In genomic region chr12:109069751-109070150, GRCm38 (mm10) we compare ENCODE assay signal across 22 mouse cellular contexts. TPM values are rescaled to one million over a fixed set of nuclear protein-coding genes. Genes with fewer than 3 reads are reported as not detected.
DNase-seq lines count a peak whose midpoint lies in the region; TF ChIP-seq lines count a peak whose summit lies in the region.
"Had no signal": no experiment of that assay in that cellular context is flagged by ENCODE, and none has a peak within 500 bp of the region (broad histone marks: within the 10 kb centered on the region; RNA-seq: fewer than 3 reads in every experiment).

No protein-coding gene starts in this region.

- TF ChIP-seq CTCF in thymus, adult 2 months (IDR thresholded peaks at IDR 0.05; ENCODE audit: borderline replicate concordance, control insufficient read depth, extremely low read depth, insufficient read depth, low read length, poor library complexity) = no peak

- no peak overlapping the region for H3K4me3 ChIP-seq in thymus, adult 2 months (ENCODE audit: control insufficient read depth, insufficient read depth, low read length)
- H3K4me3 ChIP-seq: embryonic facial prominence, embryonic 15.5 days; heart, adult 2 months; hindbrain, embryonic 12.5 days; left cerebral cortex, adult 2 months; limb, embryonic 15.5 days; midbrain, embryonic 13.5 days had no signal

- peak overlapping the region; percentile 5; the same call in 1 of the 2 replicates for H3K27ac ChIP-seq in thymus, adult 2 months (ENCODE audit: control insufficient read depth, insufficient read depth, low read length)
- H3K27ac ChIP-seq: embryonic facial prominence, embryonic 15.5 days; heart, adult 2 months; hindbrain, embryonic 12.5 days; left cerebral cortex, adult 2 months; limb, embryonic 15.5 days; liver, embryonic 14.5 days; midbrain, embryonic 13.5 days had no signal

- peaks cover 44% of the 10 kb centered on the region for H3K4me1 ChIP-seq in thymus, adult 2 months (replicated peaks; ENCODE audit: control insufficient read depth, insufficient read depth, low read length)

- H3K36me3 ChIP-seq in thymus, adult 2 months (ENCODE audit: control insufficient read depth, insufficient read depth, low read length) = no peaks in the 10 kb centered on the region
- H3K36me3 ChIP-seq: embryonic facial prominence, embryonic 15.5 days; G1E; hindbrain, embryonic 12.5 days; limb, embryonic 15.5 days; midbrain, embryonic 13.5 days had no signal

- 11% methylated on average over 2 of the region's 2 CpGs for WGBS in thymus, adult 2 months

- no peak for TF ChIP-seq POLR2A in thymus, adult 2 months (IDR thresholded peaks at IDR 0.05; ENCODE audit: control insufficient read depth, extremely low read depth, insufficient read depth, low read length, poor library complexity)

- no peaks in the 10 kb centered on the region for H3K27me3 ChIP-seq in thymus, adult 2 months (ENCODE audit: control insufficient read depth, insufficient read depth, low read length)
- H3K27me3 ChIP-seq: limb, embryonic 15.5 days had no signal

- peak; percentile 25 for DNase-seq in cerebellum, adult 9-10 months
- no peak for DNase-seq in cerebellum, adult 11 months
- DNase-seq in thymus, adult 2 months = peak; percentile 54
- DNase-seq in thymus, postnatal 0 days (ENCODE audit: low spot score) = no peak
- peak; percentile 63 for DNase-seq in thymus, postnatal 14 days
- no peak for DNase-seq in ovary, adult 18-20 months (ENCODE audit: low spot score)
- DNase-seq in urinary bladder, adult 18-20 months (ENCODE audit: low spot score in 2 of 2) = no peak
- DNase-seq: adrenal gland, adult 2 months; embryo, embryonic 11 days; heart, adult 2 months; kidney, adult 18-20 months; layer of hippocampus, adult 9-11 months; left cerebral cortex, postnatal 4 days; lung, embryonic 14.5 days; right cerebral cortex, postnatal 14 days had no signal

RNA-seq across cellular contexts. Expression of gene Begain, which starts 1.7 kb away (rescaled TPM):
- polyA plus RNA-seq in thymus, adult 2 months (2012; rRNA removed) = 19.9 and 21.6 TPM in 2 replicates
- 1.7 and 2.0 TPM in 2 replicates for polyA plus RNA-seq in thymus, postnatal 0 days (2015; fragmentation: Nextera tagmentation; extraction: Ambion mirVana)
- polyA plus RNA-seq: G1E had no signal

Comparison
In these comparisons a context has a peak if more than half of its experiments do, and no peak if none do; other contexts are left out.
1. DNase-seq: peak in cerebellum, adult 9-10 months (single experiment), thymus, adult 2 months (single experiment) and thymus, postnatal 14 days (single experiment); none in cerebellum, adult 11 months (single experiment), thymus, postnatal 0 days (single experiment), ovary, adult 18-20 months (single experiment) and urinary bladder, adult 18-20 months (0 of 2).